Mouse (Mus musculus) layer of hippocampus, postnatal 36 days (tissue): ENCODE results near the gene Iqcg. TPM values are rescaled to one million over a fixed set of nuclear protein-coding genes. Genes with fewer than 3 reads are reported as not detected.

Experiments
- DNase-seq, 2 experiments: peaks; one replicate each; pipeline ENCODE4 v3.0.0; 2022
- total RNA-seq, 2 experiments: library from RNA; stranded (reverse); gene quantifications; 2 replicates each; pipeline ENCODE4 v1.2.3; 2021

Iqcg gene
- total RNA-seq, 2 experiments from 2014 or later = 4.0 to 5.4 TPM

- no peak for DNase-seq
These were observed 6.2 kb downstream of the Iqcg start for GRCm38 (mm10) chr16:33049809-33050208.

- DNase-seq = no peak
These were observed 7.3 kb downstream of the Iqcg start for GRCm38 (mm10) chr16:33048686-33049085.

- DNase-seq = no peak
These were observed 8.0 kb downstream of the Iqcg start for GRCm38 (mm10) chr16:33048004-33048403.

GRCm38 (mm10) chr16:33043268-33043667, 12.8 kb downstream of the Iqcg start:
- DNase-seq = no peak

- DNase-seq = no peak
These were observed 13.3 kb downstream of the Iqcg start for GRCm38 (mm10) chr16:33042682-33043081.

GRCm38 (mm10) chr16:33036006-33036405, 20.0 kb downstream of the Iqcg start:
- DNase-seq = no peak

- DNase-seq = no peak
These were observed 29.7 kb downstream of the Iqcg start for GRCm38 (mm10) chr16:33026357-33026756.

- peak; percentile 34 to 40 for DNase-seq
These were observed 31.4 kb downstream of the Iqcg start for GRCm38 (mm10) chr16:33024456-33025104.

- DNase-seq = peak; percentile 74 to 78
These were observed 32.3 kb downstream of the Iqcg start for GRCm38 (mm10) chr16:33023750-33024149.

- DNase-seq = no peak
These were observed 34.6 kb downstream of the Iqcg start for GRCm38 (mm10) chr16:33021381-33021780.

- DNase-seq = no peak
These were observed 36.8 kb downstream of the Iqcg start for GRCm38 (mm10) chr16:33019117-33019770.

GRCm38 (mm10) chr16:33017677-33018349, 38.2 kb downstream of the Iqcg start:
- no peak for DNase-seq

GRCm38 (mm10) chr16:33015986-33016385, 40.0 kb downstream of the Iqcg start:
- no peak for DNase-seq

GRCm38 (mm10) chr16:33015396-33015907, 40.6 kb downstream of the Iqcg start:
- DNase-seq = no peak

- no peak for DNase-seq
These were observed 41.1 kb downstream of the Iqcg start for GRCm38 (mm10) chr16:33014921-33015320.

GRCm38 (mm10) chr16:33013801-33014200, 42.2 kb downstream of the Iqcg start:
- no peak for DNase-seq

GRCm38 (mm10) chr16:33010166-33010565, 45.9 kb downstream of the Iqcg start:
- DNase-seq = no peak

GRCm38 (mm10) chr16:33007436-33007835, 48.6 kb downstream of the Iqcg start:
- DNase-seq = no peak

- DNase-seq = no peak
These were observed 49.1 kb downstream of the Iqcg start for GRCm38 (mm10) chr16:33006888-33007287.

GRCm38 (mm10) chr16:33005216-33005615, 50.8 kb downstream of the Iqcg start:
- DNase-seq = no peak

GRCm38 (mm10) chr16:32992158-32992557, 63.9 kb downstream of the Iqcg start:
- no peak for DNase-seq

- DNase-seq = no peak
These were observed 71.4 kb downstream of the Iqcg start for GRCm38 (mm10) chr16:32984631-32985030.

- no peak for DNase-seq
These were observed 74.6 kb downstream of the Iqcg start for GRCm38 (mm10) chr16:32981405-32981804.
